Mouse (Mus musculus) cerebellum, adult 2 months (tissue): ENCODE results near the gene Olfr767. TPM values are rescaled to one million over a fixed set of nuclear protein-coding genes. Genes with fewer than 3 reads are reported as not detected.

Source experiments
- DNase-seq, 2 experiments: peaks; one replicate each; pipeline ENCODE4 v3.0.0; 2021
- H3K27ac ChIP-seq: fragments of 200-500 bp; 2 replicates; pipeline ENCODE4 v1.5.1; 2012; ENCODE audit warnings: low read length, control low read depth, inconsistent platforms; ENCODE audit not compliant: insufficient read depth
- H3K27me3 ChIP-seq: fragments of 200-500 bp; 2 replicates; pipeline ENCODE4 v1.6.1; 2012; ENCODE audit warnings: inconsistent platforms, mild to moderate bottlenecking, low read length, moderate library complexity; ENCODE audit not compliant: control insufficient read depth, insufficient read depth
- H3K4me1 ChIP-seq: fragments of 200-500 bp; 2 replicates; pipeline ENCODE4 v1.6.1; 2011; ENCODE audit warnings: low read length; ENCODE audit not compliant: control insufficient read depth, insufficient read depth
- H3K4me3 ChIP-seq: fragments of 200-500 bp; replicated peaks from 2 replicates; pipeline ENCODE3; 2011; ENCODE audit warnings: mild to moderate bottlenecking, low read depth, low read length, control low read depth; ENCODE audit not compliant: insufficient read depth
- CTCF ChIP-seq: fragments of 200-500 bp; IDR thresholded peaks from 2 replicates; pipeline ENCODE4 v1.5.1; 2011; ENCODE audit warnings: low read depth, mild to moderate bottlenecking, control low read depth, low read length, moderate library complexity, borderline replicate concordance; ENCODE audit not compliant: insufficient read depth
- POLR2A ChIP-seq: fragments of 200-500 bp; IDR thresholded peaks from 2 replicates; pipeline ENCODE4 v1.6.1; 2011; ENCODE audit warnings: low read length, control low read depth, borderline replicate concordance; ENCODE audit not compliant: insufficient read depth
- WGBS: fragments of 180-500 bp; shearing (Covaris S2); methylation state at CpG from one replicate; pipeline ENCODE4 v1.1.7; 2018; 5-methylcytosine and 5-hydroxymethylcytosine counted together
- polyA plus RNA-seq: library from polyadenylated mRNA; depleted of rRNA; stranded (reverse); fragments of >200 nt; gene quantifications from 2 replicates; pipeline ENCODE4 v1.2.3, GENCODE M21; 2012; rRNA removed

The Olfr767 gene
- polyA plus RNA-seq, 1 experiment: not detected

DNA sequence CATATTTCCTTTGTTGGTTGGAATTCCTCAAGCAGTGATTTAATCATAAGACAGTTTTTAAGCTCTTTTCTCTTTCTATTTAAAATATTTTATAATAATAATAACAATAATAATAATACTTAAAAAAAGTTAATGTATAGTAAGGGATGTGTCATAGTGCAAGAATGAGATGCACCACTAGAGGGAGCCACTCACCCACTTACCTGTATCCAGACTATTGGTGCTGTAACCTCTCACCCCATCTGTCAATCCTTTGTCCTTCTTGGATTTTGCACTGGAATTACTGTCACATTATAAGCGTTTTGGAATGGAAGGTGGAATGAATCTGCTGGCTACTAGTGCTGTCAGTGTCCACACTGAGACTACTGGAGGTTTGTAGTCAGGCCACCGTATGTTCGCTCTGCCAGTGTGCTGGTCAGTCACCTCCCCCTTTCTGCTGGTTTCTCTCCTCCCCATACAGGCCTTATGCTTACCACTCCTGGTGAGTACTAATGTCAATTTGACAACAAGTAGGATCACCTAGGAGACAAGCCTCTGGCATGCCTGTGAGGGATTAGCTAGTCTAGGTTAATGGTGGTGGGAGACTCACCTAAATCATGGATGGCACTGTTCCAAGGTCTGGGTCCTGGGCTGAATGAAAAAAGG lies 56.6 kb downstream of the Olfr767 start:
- H3K27me3 ChIP-seq: no peaks in the 10 kb centered on the region
- no peak for DNase-seq
- no peak overlapping the region for H3K4me3 ChIP-seq
- no peaks in the 10 kb centered on the region for H3K4me1 ChIP-seq
- WGBS: 58% methylated on average over 3 of the region's 3 CpGs
- TF ChIP-seq POLR2A (no peak), CTCF (peak; percentile 9; the same call in 1 of the 2 replicates)
- H3K27ac ChIP-seq: no peak overlapping the region

Other genes with a start within 250 kb of the Olfr767 start
- 13.6 and 14.8 TPM in 2 replicates for gene Gdf11, start 191.2 kb downstream of the Olfr767 start, polyA plus RNA-seq
- 108 and 110 TPM in 2 replicates for gene Cd63, start 181.9 kb downstream of the Olfr767 start, polyA plus RNA-seq
- 37.0 and 45.7 TPM in 2 replicates for gene Rdh5, start 160.0 kb downstream of the Olfr767 start, polyA plus RNA-seq
- 350 and 357 TPM in 2 replicates for gene Bloc1s1, start 158.9 kb downstream of the Olfr767 start, polyA plus RNA-seq
- 96.2 and 106 TPM in 2 replicates for gene Itga7, start 149.1 kb downstream of the Olfr767 start, polyA plus RNA-seq
- not detected in 2 replicates for gene Mettl7b, start 121.9 kb downstream of the Olfr767 start, polyA plus RNA-seq
- gene Olfr9, start 93.5 kb downstream of the Olfr767 start, polyA plus RNA-seq: not detected in 2 replicates
- gene Olfr763, start 72.1 kb downstream of the Olfr767 start, polyA plus RNA-seq: not detected in 2 replicates
- not detected in 2 replicates for gene Olfr764-ps1, start 43.0 kb downstream of the Olfr767 start, polyA plus RNA-seq
- gene Olfr765, start 32.9 kb downstream of the Olfr767 start, polyA plus RNA-seq: not detected in 2 replicates
- not detected in 2 replicates for gene Olfr766-ps1, start 13.9 kb downstream of the Olfr767 start, polyA plus RNA-seq
- not detected in 2 replicates for gene Olfr768, start 16.5 kb upstream of the Olfr767 start, polyA plus RNA-seq
- gene Olfr769, start 35.0 kb upstream of the Olfr767 start, polyA plus RNA-seq: not detected in 2 replicates
- not detected in 2 replicates for gene Olfr770, start 56.1 kb upstream of the Olfr767 start, polyA plus RNA-seq
- not detected in 2 replicates for gene Olfr771, start 81.8 kb upstream of the Olfr767 start, polyA plus RNA-seq
- gene Olfr772, start 95.0 kb upstream of the Olfr767 start, polyA plus RNA-seq: not detected in 2 replicates
- not detected in 2 replicates for gene Olfr773, start 104.5 kb upstream of the Olfr767 start, polyA plus RNA-seq
- not detected in 2 replicates for gene Olfr774, start 153.3 kb upstream of the Olfr767 start, polyA plus RNA-seq
- not detected in 2 replicates for gene Olfr775, start 165.5 kb upstream of the Olfr767 start, polyA plus RNA-seq
- not detected in 2 replicates for gene Olfr776, start 176.2 kb upstream of the Olfr767 start, polyA plus RNA-seq
- not detected in 2 replicates for gene Olfr777, start 188.6 kb upstream of the Olfr767 start, polyA plus RNA-seq
- gene Olfr780, start 235.2 kb upstream of the Olfr767 start, polyA plus RNA-seq: not detected in 2 replicates
- gene Olfr781, start 245.9 kb upstream of the Olfr767 start, polyA plus RNA-seq: not detected in 2 replicates